Mouse (Mus musculus): ENCODE data around the gene Pdcd6ip. TPM values are rescaled to one million over a fixed set of nuclear protein-coding genes. Genes with fewer than 3 reads are reported as not detected.

The Pdcd6ip gene
- 45.6 and 50.4 TPM in 2 replicates for polyA plus RNA-seq (2012; rRNA removed)

GRCm38 (mm10) chr9:113707481-113708360, at the start of gene Pdcd6ip:
Pdcd6ip (minus strand) TSS chr9:113708259.

DNA sequence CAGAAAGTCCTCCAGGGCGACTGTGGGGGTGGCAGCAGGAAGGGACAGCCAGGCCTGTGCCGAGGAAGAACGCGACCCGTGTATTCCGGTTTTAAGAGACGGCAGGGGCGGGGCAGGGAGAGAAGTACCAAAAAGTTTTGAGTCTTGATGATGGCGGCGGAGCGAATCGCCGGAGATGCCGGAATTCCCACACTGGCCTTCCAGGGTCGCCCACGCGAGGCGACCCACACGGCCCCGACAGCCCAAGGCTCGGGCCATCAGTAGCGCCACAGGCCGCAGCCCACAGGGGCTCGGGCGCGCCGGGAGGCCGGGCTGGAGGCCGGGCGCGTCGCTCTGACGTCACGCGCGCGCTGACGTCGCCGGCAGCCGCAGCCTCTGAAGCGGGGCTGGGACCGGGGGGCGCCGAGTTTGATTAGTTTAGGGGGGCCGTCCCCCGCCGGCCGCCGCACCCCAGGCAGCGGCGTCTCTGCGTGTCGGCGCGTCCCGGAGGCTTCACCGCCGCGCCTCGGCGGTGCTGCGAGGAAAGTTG, 33.1 kb upstream of the Pdcd6ip start, which contains the start of gene Clasp2:
Clasp2 (plus strand) TSS at position 366 of the 529 bp plus-strand sequence.

Other genes starting within 250 kb of the Pdcd6ip start
- gene Clasp2, start 33.2 kb upstream of the Pdcd6ip start, polyA plus RNA-seq (2012; rRNA removed), result 39.6 and 45.1 TPM in 2 replicates
- gene Ubp1, start 222.7 kb upstream of the Pdcd6ip start, polyA plus RNA-seq (2012; rRNA removed), result 116 and 152 TPM in 2 replicates